Mouse (Mus musculus): ENCODE measurements around the gene Fzd10.

Fzd10 gene

GRCm38 (mm10) chr5:128600072-128601021, at the start of gene Fzd10:
Gene Fzd10 (plus strand): TSS chr5:128600844.
- DNase-seq, result peak; percentile 78

GRCm38 (mm10) chr5:128551448-128551847, 49.2 kb upstream of the Fzd10 start:
- no peak for DNase-seq

- DNase-seq, result peak; percentile 43
Observed at GRCm38 (mm10) chr5:128552136-128552890, 48.3 kb upstream of the Fzd10 start.

GRCm38 (mm10) chr5:128558126-128558525, 42.5 kb upstream of the Fzd10 start:
- DNase-seq, result no peak

- no peak for DNase-seq
Observed at GRCm38 (mm10) chr5:128567313-128567712, 33.3 kb upstream of the Fzd10 start.

- no peak for DNase-seq
Observed at GRCm38 (mm10) chr5:128568970-128569369, 31.7 kb upstream of the Fzd10 start.

GRCm38 (mm10) chr5:128570091-128570490, 30.6 kb upstream of the Fzd10 start:
- DNase-seq, result no peak

GRCm38 (mm10) chr5:128570848-128571247, 29.8 kb upstream of the Fzd10 start:
- no peak for DNase-seq

GRCm38 (mm10) chr5:128571706-128572105, 28.9 kb upstream of the Fzd10 start:
- no peak for DNase-seq

- no peak for DNase-seq
Observed at GRCm38 (mm10) chr5:128575997-128576579, 24.6 kb upstream of the Fzd10 start.

GRCm38 (mm10) chr5:128579047-128579650, 21.5 kb upstream of the Fzd10 start:
- no peak for DNase-seq

GRCm38 (mm10) chr5:128580931-128581330, 19.7 kb upstream of the Fzd10 start:
- no peak for DNase-seq

- peak; percentile 59 for DNase-seq
Observed at GRCm38 (mm10) chr5:128581516-128581921, 19.1 kb upstream of the Fzd10 start.

GRCm38 (mm10) chr5:128589231-128589630, 11.4 kb upstream of the Fzd10 start:
- no peak for DNase-seq

- DNase-seq, result no peak
Observed at GRCm38 (mm10) chr5:128593446-128593845, 7.2 kb upstream of the Fzd10 start.

- DNase-seq, result peak; percentile 70
Observed at GRCm38 (mm10) chr5:128596813-128597212, 3.8 kb upstream of the Fzd10 start.

GRCm38 (mm10) chr5:128597381-128597780, 3.3 kb upstream of the Fzd10 start:
- DNase-seq, result no peak

GRCm38 (mm10) chr5:128598191-128598720, 2.4 kb upstream of the Fzd10 start:
- DNase-seq, result no peak

GRCm38 (mm10) chr5:128598760-128599364, 1.8 kb upstream of the Fzd10 start:
- DNase-seq, result peak; percentile 39

GRCm38 (mm10) chr5:128599365-128600071, 1.1 kb upstream of the Fzd10 start:
- peak; percentile 56 for DNase-seq
